Mouse (Mus musculus): ENCODE results near the gene Hoxc11.
A peak's percentile ranks its signal among the peaks of the same experiment; 100 is the strongest.

Gene Hoxc11

GRCm38 (mm10) chr15:102981379-102982288 lies 27.4 kb downstream of the Hoxc11 start:
- DNase-seq (ENCODE audit: low spot score), result peak; percentile 60

GRCm38 (mm10) chr15:102983716-102984115 lies 29.5 kb downstream of the Hoxc11 start:
- DNase-seq (ENCODE audit: low spot score), result no peak

GRCm38 (mm10) chr15:102984521-102984920 lies 30.3 kb downstream of the Hoxc11 start:
- no peak for DNase-seq (ENCODE audit: low spot score)

GRCm38 (mm10) chr15:102984925-102985324 lies 30.7 kb downstream of the Hoxc11 start:
- no peak for DNase-seq (ENCODE audit: low spot score)

GRCm38 (mm10) chr15:102987124-102987833 lies 33.1 kb downstream of the Hoxc11 start:
- DNase-seq (ENCODE audit: low spot score), result peak; percentile 98

- DNase-seq (ENCODE audit: low spot score), result no peak
Observed at GRCm38 (mm10) chr15:102988078-102988477, 33.9 kb downstream of the Hoxc11 start.

GRCm38 (mm10) chr15:102990461-102991397 lies 36.5 kb downstream of the Hoxc11 start, which contains the start of gene Hoxc8:
Hoxc8 (plus strand) TSS chr15:102990607.
- DNase-seq (ENCODE audit: low spot score), result no peak

GRCm38 (mm10) chr15:102991782-102992181 lies 37.6 kb downstream of the Hoxc11 start:
- DNase-seq (ENCODE audit: low spot score), result no peak

GRCm38 (mm10) chr15:102992206-102992605 lies 38.0 kb downstream of the Hoxc11 start:
- DNase-seq (ENCODE audit: low spot score), result no peak

- DNase-seq (ENCODE audit: low spot score), result no peak
Observed at GRCm38 (mm10) chr15:102992863-102993262, 38.6 kb downstream of the Hoxc11 start.

- DNase-seq (ENCODE audit: low spot score), result no peak
Observed at GRCm38 (mm10) chr15:102996548-102996947, 42.3 kb downstream of the Hoxc11 start.

- DNase-seq (ENCODE audit: low spot score), result no peak
Observed at GRCm38 (mm10) chr15:102997431-102997830, 43.2 kb downstream of the Hoxc11 start.

- DNase-seq (ENCODE audit: low spot score), result no peak
Observed at GRCm38 (mm10) chr15:102997939-102998355, 43.7 kb downstream of the Hoxc11 start, which contains the start of gene Hoxc6. Hoxc6 (plus strand) TSS chr15:102998257.

GRCm38 (mm10) chr15:102998608-102999182 lies 44.5 kb downstream of the Hoxc11 start:
- no peak for DNase-seq (ENCODE audit: low spot score)

- DNase-seq (ENCODE audit: low spot score), result peak; percentile 78
Observed at GRCm38 (mm10) chr15:102999183-102999831, 45.1 kb downstream of the Hoxc11 start.

- no peak for DNase-seq (ENCODE audit: low spot score)
Observed at GRCm38 (mm10) chr15:102999955-103000354, 45.7 kb downstream of the Hoxc11 start.

GRCm38 (mm10) chr15:103000501-103000901 lies 46.3 kb downstream of the Hoxc11 start:
- no peak for DNase-seq (ENCODE audit: low spot score)

- DNase-seq (ENCODE audit: low spot score), result no peak
Observed at GRCm38 (mm10) chr15:103001370-103001769, 47.1 kb downstream of the Hoxc11 start.

GRCm38 (mm10) chr15:103002156-103002555 lies 47.9 kb downstream of the Hoxc11 start:
- no peak for DNase-seq (ENCODE audit: low spot score)

- DNase-seq (ENCODE audit: low spot score), result no peak
Observed at GRCm38 (mm10) chr15:103002821-103003448, 48.7 kb downstream of the Hoxc11 start.

Measured in retina, embryonic 14.5 days (tissue).